Mouse (Mus musculus): ENCODE data around the gene Oaz2. TPM values are rescaled to one million over a fixed set of nuclear protein-coding genes. Genes with fewer than 3 reads are reported as not detected.

The Oaz2 gene
- polyA plus RNA-seq (2014; fragmentation: Nextera tagmentation; extraction: Ambion mirVana), result 191 and 256 TPM in 2 replicates

DNA sequence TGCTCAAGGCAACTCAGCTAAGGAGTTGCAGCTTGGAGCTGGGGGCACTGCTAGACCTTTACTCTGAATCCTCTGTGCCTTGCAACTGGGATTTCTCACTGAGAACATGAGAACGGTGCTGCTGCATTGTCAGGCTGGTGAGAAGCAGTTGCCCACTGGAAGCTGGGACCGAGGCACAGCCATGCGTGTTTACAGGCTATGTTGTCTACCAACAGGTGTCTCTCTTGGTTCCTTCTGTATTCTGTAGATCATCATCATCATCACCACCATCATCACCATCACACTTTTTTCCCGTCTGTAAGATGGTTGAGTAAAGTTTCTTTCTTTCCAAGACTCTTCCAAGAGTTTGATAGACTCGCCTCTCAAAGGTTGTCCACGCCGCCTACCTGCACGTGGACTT is at the start of gene Oaz2:
Gene Oaz2 (plus strand): TSS at position 301 of the 400 bp plus-strand sequence.
- no peak for ATAC-seq (replicated peaks; ENCODE audit: insufficient number of reproducible peaks, low FRiP score, low TSS enrichment)
- H3K27me3 ChIP-seq (ENCODE audit: control insufficient read depth, insufficient read depth, low read length), result no peaks in the 10 kb centered on the region
- H3K36me3 ChIP-seq (ENCODE audit: control insufficient read depth, insufficient read depth, low read length), result no peaks in the 10 kb centered on the region
- no peaks in the 10 kb centered on the region for H3K9me3 ChIP-seq (replicated peaks; ENCODE audit: control insufficient read depth, low read length)
- 91% methylated on average over 8 of the region's 8 CpGs for WGBS (ENCODE audit: insufficient replicate concordance)
- no peak within 1 kb of the TSS for H3K27ac ChIP-seq (ENCODE audit: low read depth, low read length)
- no peak within 1 kb of the TSS for H3K4me2 ChIP-seq
- H3K9ac ChIP-seq (ENCODE audit: low read depth, low read length), result no peak within 1 kb of the TSS
- no peak within 1 kb of the TSS for H3K4me3 ChIP-seq (ENCODE audit: low read depth, low read length)
- peaks cover 8% of the 10 kb centered on the region for H3K4me1 ChIP-seq (ENCODE audit: control insufficient read depth, insufficient read depth, low read length)

DNA sequence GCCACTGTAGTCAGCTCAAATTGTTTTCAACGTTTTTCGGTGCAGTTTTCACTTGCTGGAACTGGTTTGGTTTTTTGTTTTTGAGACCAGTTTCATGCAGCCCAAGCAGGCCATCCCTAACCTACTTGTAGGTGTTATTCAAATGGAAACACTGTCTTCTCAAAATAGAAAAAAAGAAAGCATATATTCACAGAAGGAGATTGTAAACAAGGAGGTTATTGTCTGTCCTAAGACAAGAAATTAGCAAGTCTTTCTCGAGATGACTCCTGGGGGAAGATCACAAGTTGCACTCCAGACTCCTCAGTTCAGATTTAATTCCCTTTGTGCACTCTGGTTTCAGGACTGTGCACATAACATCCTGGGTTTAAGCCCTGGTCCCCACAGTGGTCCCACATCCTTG is 48.5 kb upstream of the Oaz2 start:
- no peak overlapping the region for H3K9ac ChIP-seq (ENCODE audit: low read depth, low read length)
- H3K27ac ChIP-seq (ENCODE audit: low read depth, low read length), result no peak overlapping the region
- H3K4me1 ChIP-seq (ENCODE audit: control insufficient read depth, insufficient read depth, low read length), result no peaks in the 10 kb centered on the region
- no peaks in the 10 kb centered on the region for H3K36me3 ChIP-seq (ENCODE audit: control insufficient read depth, insufficient read depth, low read length)
- ATAC-seq (replicated peaks; ENCODE audit: insufficient number of reproducible peaks, low FRiP score, low TSS enrichment), result no peak
- no peak overlapping the region for H3K4me3 ChIP-seq (ENCODE audit: low read depth, low read length)
- WGBS (ENCODE audit: insufficient replicate concordance), result 66% methylated on average over 3 of the region's 3 CpGs
- no peak overlapping the region for H3K4me2 ChIP-seq
- no peaks in the 10 kb centered on the region for H3K27me3 ChIP-seq (ENCODE audit: control insufficient read depth, insufficient read depth, low read length)
- H3K9me3 ChIP-seq (replicated peaks; ENCODE audit: control insufficient read depth, low read length), result no peaks in the 10 kb centered on the region

DNA sequence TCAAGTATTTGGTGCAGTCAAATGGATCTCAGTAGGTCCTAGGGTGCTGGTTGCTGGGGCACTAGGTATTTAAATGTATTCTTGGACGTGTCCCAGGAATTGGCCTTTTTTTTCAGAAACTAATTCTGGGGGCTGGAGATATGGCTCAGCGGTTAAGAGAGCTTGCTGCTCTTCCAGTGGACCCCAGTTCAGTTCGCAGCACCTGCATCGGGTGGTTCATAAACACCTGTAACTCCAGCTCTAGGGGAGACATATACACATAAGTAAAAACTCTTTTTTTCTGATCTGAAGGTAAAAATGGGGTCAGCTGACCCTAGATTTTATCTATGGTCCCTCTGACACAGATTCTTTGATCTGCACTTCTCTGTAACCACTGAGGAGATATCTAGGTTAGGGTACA is 46.6 kb upstream of the Oaz2 start:
- Histone ChIP-seq H3K4me1 (ENCODE audit: control insufficient read depth, insufficient read depth, low read length) (no peaks in the 10 kb centered on the region), H3K27ac (ENCODE audit: low read depth, low read length) (no peak overlapping the region), H3K27me3 (ENCODE audit: control insufficient read depth, insufficient read depth, low read length) (no peaks in the 10 kb centered on the region), H3K4me2 (no peak overlapping the region), H3K36me3 (ENCODE audit: control insufficient read depth, insufficient read depth, low read length) (no peaks in the 10 kb centered on the region), H3K9me3 (replicated peaks; ENCODE audit: control insufficient read depth, low read length) (no peaks in the 10 kb centered on the region), H3K4me3 (ENCODE audit: low read depth, low read length) (no peak overlapping the region), H3K9ac (ENCODE audit: low read depth, low read length) (no peak overlapping the region)
- 85% methylated on average over 4 of the region's 4 CpGs for WGBS (ENCODE audit: insufficient replicate concordance)
- no peak for ATAC-seq (replicated peaks; ENCODE audit: insufficient number of reproducible peaks, low FRiP score, low TSS enrichment)

DNA sequence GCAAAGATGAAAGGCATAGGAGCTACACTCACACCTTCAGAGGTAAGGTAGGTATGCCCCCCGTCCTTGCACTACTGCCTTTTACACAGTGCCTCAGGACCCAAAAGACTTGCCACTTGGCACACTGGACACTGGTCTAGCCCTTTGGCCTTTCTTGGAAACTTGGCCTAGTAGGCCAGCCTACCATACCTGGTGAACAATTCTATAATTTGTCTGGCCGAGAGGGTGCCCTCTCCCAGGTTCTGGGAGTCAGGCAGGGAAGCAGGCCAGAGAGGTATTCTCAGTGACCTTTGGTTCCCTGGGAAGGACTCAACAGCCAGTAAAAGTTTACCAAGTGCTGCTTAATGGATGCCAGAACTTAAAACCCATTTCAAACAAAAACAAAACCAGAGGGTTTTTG is 46.1 kb upstream of the Oaz2 start:
- Histone ChIP-seq H3K27ac (ENCODE audit: low read depth, low read length) (no peak overlapping the region), H3K4me3 (ENCODE audit: low read depth, low read length) (no peak overlapping the region), H3K9me3 (replicated peaks; ENCODE audit: control insufficient read depth, low read length) (no peaks in the 10 kb centered on the region), H3K4me2 (no peak overlapping the region), H3K4me1 (ENCODE audit: control insufficient read depth, insufficient read depth, low read length) (no peaks in the 10 kb centered on the region), H3K27me3 (ENCODE audit: control insufficient read depth, insufficient read depth, low read length) (no peaks in the 10 kb centered on the region), H3K9ac (ENCODE audit: low read depth, low read length) (no peak overlapping the region), H3K36me3 (ENCODE audit: control insufficient read depth, insufficient read depth, low read length) (no peaks in the 10 kb centered on the region)
- 75% methylated on average over 2 of the region's 2 CpGs for WGBS (ENCODE audit: insufficient replicate concordance)
- ATAC-seq (replicated peaks; ENCODE audit: insufficient number of reproducible peaks, low FRiP score, low TSS enrichment), result no peak

DNA sequence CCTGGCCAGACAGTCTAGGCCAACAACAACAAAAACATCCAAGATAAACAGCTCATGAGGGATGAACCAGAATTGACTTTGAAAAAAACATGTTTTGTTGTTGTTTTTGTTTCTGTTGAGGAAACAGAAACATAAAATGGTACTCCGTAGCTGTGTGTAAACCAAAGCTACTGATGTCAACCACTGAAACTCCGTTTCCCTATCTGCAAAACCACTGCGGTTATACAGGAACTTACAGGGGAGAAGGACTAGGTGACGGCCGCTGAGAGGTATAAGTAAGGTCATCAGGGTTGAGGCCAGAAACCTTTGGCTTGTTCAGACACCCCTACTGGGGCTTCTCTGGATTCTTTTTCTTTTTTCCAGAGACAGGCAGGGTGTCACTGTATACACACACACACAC is 45.0 kb upstream of the Oaz2 start:
- no peak overlapping the region for H3K27ac ChIP-seq (ENCODE audit: low read depth, low read length)
- H3K9me3 ChIP-seq (replicated peaks; ENCODE audit: control insufficient read depth, low read length), result no peaks in the 10 kb centered on the region
- H3K9ac ChIP-seq (ENCODE audit: low read depth, low read length), result no peak overlapping the region
- no peaks in the 10 kb centered on the region for H3K27me3 ChIP-seq (ENCODE audit: control insufficient read depth, insufficient read depth, low read length)
- no peaks in the 10 kb centered on the region for H3K4me1 ChIP-seq (ENCODE audit: control insufficient read depth, insufficient read depth, low read length)
- 75% methylated on average over 5 of the region's 5 CpGs for WGBS (ENCODE audit: insufficient replicate concordance)
- H3K36me3 ChIP-seq (ENCODE audit: control insufficient read depth, insufficient read depth, low read length), result no peaks in the 10 kb centered on the region
- no peak overlapping the region for H3K4me3 ChIP-seq (ENCODE audit: low read depth, low read length)
- H3K4me2 ChIP-seq, result no peak overlapping the region
- no peak for ATAC-seq (replicated peaks; ENCODE audit: insufficient number of reproducible peaks, low FRiP score, low TSS enrichment)

DNA sequence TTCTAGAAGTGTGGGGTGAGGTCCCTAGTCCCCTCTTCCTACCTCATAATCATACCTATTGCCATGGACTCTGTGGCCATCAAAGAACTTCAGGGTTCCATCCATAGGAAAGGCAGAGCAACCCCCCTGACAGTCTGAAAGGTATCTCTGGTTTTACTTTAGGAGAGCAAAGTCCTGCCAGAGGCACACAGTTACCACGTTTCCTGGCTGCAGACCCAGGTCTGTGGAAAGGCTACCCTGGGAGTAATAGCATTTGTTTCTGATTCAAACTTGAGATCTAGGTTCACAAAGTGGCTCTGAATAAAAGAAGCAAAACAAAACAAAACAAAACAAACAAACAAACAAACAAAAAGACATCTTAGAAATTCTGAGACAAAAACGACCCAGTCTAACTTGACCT is 43.5 kb upstream of the Oaz2 start:
- WGBS (ENCODE audit: insufficient replicate concordance), result 71% methylated on average over 2 of the region's 2 CpGs
- no peaks in the 10 kb centered on the region for H3K4me1 ChIP-seq (ENCODE audit: control insufficient read depth, insufficient read depth, low read length)
- no peaks in the 10 kb centered on the region for H3K36me3 ChIP-seq (ENCODE audit: control insufficient read depth, insufficient read depth, low read length)
- no peak overlapping the region for H3K9ac ChIP-seq (ENCODE audit: low read depth, low read length)
- no peak overlapping the region for H3K4me2 ChIP-seq
- no peak overlapping the region for H3K27ac ChIP-seq (ENCODE audit: low read depth, low read length)
- H3K4me3 ChIP-seq (ENCODE audit: low read depth, low read length), result no peak overlapping the region
- H3K27me3 ChIP-seq (ENCODE audit: control insufficient read depth, insufficient read depth, low read length), result no peaks in the 10 kb centered on the region
- no peak for ATAC-seq (replicated peaks; ENCODE audit: insufficient number of reproducible peaks, low FRiP score, low TSS enrichment)
- no peaks in the 10 kb centered on the region for H3K9me3 ChIP-seq (replicated peaks; ENCODE audit: control insufficient read depth, low read length)

DNA sequence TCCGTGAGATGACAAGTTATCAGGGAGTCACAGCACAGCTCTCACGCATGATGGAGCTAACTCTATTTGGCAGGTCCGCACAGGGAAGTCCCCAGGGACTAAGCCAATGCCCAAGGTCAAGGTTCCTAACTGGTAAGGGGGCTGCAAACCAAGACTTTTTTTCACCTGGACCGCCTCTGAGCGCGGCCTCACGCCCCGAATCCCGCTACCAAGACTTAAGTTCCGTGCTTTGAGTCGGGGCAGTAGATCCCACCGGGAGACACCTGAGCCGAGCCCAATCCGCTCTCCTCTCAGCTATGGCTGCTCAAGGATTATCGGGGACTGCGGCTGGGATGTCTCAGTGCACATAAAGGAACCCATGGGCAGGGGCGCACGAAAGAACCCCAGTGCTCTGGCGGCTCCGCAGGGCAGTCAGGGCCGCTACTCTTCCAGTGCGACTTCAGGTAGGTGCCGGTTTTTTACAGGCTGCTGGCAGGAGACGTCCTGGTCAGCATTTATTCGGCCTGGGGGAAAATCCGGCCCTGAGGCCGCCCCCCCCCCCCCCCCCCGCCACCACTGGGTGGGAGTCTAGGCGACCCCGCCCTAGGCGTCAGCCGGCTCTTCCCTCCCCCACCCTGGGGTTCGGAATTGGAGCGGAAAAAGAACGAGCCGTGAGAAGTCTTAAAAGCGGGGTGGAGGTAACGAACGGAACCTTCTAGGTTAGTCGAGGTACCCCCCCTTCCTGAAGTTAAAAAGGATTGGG is 38.6 kb upstream of the Oaz2 start, which contains the start of gene Rbpms2:
Gene Rbpms2 (plus strand): TSS at position 624 of the 742 bp plus-strand sequence.
- H3K9me3 ChIP-seq (replicated peaks; ENCODE audit: control insufficient read depth, low read length), result no peaks in the 10 kb centered on the region
- H3K9ac ChIP-seq (ENCODE audit: low read depth, low read length), result peak within 1 kb of the TSS; percentile 96
- peaks cover 2% of the 10 kb centered on the region; the same call in 1 of the 2 replicates for H3K4me1 ChIP-seq (ENCODE audit: control insufficient read depth, insufficient read depth, low read length)
- 0 out of 2 replicates have a peak, but pooled peaks have one; percentile 28 for ATAC-seq (replicated peaks; ENCODE audit: insufficient number of reproducible peaks, low FRiP score, low TSS enrichment)
- peak within 1 kb of the TSS; percentile 91 for H3K4me2 ChIP-seq
- 1% methylated on average over 37 of the region's 40 CpGs for WGBS (ENCODE audit: insufficient replicate concordance)
- no peaks in the 10 kb centered on the region for H3K27me3 ChIP-seq (ENCODE audit: control insufficient read depth, insufficient read depth, low read length)
- no peaks in the 10 kb centered on the region for H3K36me3 ChIP-seq (ENCODE audit: control insufficient read depth, insufficient read depth, low read length)
- peak within 1 kb of the TSS; percentile 71 for H3K4me3 ChIP-seq (ENCODE audit: low read depth, low read length)
- peak within 1 kb of the TSS; percentile 95 for H3K27ac ChIP-seq (ENCODE audit: low read depth, low read length)

DNA sequence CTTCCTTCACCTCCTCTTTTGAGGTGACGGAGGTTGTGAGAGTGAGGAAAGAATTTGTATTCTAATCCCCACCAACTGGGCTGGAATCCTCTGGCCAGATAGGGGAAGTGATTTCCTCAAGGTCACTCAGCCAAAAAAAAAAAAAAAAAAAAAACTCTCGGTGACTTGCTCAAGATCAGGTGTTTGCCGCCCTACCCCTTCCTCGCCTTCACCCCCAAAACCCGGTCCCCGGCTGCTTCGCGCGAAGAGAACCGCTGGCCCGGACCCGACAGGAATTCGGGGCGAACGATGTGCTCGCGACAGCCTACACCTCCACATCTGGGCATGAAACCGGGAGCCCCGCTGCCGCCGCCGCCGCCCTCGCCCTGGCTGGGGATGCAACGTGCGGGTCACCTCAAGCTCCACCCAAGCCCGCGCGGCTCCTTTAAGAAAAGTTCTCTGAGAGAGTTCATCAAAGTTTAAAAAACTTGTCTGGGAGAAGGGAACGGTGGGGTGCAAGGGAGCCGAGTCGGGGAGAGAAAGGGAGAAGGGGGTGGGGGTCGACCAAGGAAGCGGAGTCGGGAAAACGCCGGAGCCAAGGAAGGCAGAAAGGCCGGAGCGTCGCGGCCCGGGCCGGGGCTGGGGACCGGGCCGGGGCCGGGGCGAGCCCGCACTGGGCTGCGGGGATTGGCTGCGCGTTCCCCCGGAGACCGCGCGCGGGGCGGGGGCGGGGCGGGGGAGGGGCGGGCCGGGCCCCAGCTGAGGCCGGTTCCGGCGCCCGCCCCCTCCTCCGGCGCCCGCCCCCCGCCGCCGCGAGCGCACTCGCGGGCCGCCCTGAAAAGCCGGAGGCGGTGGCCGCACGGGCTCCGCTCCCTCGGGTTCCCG is 37.8 kb upstream of the Oaz2 start:
- Histone ChIP-seq H3K9ac (ENCODE audit: low read depth, low read length) (peak overlapping the region; percentile 96), H3K4me1 (ENCODE audit: control insufficient read depth, insufficient read depth, low read length) (peaks cover 2% of the 10 kb centered on the region; the same call in 1 of the 2 replicates), H3K36me3 (ENCODE audit: control insufficient read depth, insufficient read depth, low read length) (no peaks in the 10 kb centered on the region), H3K27me3 (ENCODE audit: control insufficient read depth, insufficient read depth, low read length) (no peaks in the 10 kb centered on the region), H3K4me2 (peak overlapping the region; percentile 91), H3K27ac (ENCODE audit: low read depth, low read length) (peak overlapping the region; percentile 95), H3K4me3 (ENCODE audit: low read depth, low read length) (peak overlapping the region; percentile 71), H3K9me3 (replicated peaks; ENCODE audit: control insufficient read depth, low read length) (no peaks in the 10 kb centered on the region)
- peak; percentile 88 for ATAC-seq (replicated peaks; ENCODE audit: insufficient number of reproducible peaks, low FRiP score, low TSS enrichment)
- under 1% methylated on average over 51 of the region's 83 CpGs for WGBS (ENCODE audit: insufficient replicate concordance)

Measured in heart, embryonic 11.5 days (tissue).